Mouse (Mus musculus) B cell, adult (primary cell): ENCODE results near the gene Mrgbp. TPM values are rescaled to one million over a fixed set of nuclear protein-coding genes. Genes with fewer than 3 reads are reported as not detected.

Experiments
- total RNA-seq: library from RNA; stranded (reverse); gene quantifications from 4 replicates; pipeline ENCODE4 v1.2.4, GENCODE M21; 2023; ENCODE audit not compliant: inconsistent age

The Mrgbp gene
- total RNA-seq, result 50.9 to 60.1 TPM (median 55.3 TPM) in 4 replicates

GRCm38 (mm10) chr2:180581002-180581401 lies at the start of gene Mrgbp:
Gene Mrgbp, plus strand, starts transcription at chr2:180581304.

GRCm38 (mm10) chr2:180589123-180589831 lies 8.2 kb downstream of the Mrgbp start, which contains the start of gene Ogfr:
Gene Ogfr, plus strand, starts transcription at chr2:180589245.

GRCm38 (mm10) chr2:180597490-180597889 lies 16.4 kb downstream of the Mrgbp start, which contains the start of gene Col9a3:
Gene Col9a3, plus strand, starts transcription at chr2:180597790.

Other genes with a start within 250 kb of the Mrgbp start
- not detected in 4 replicates for gene Gata5, start 246.6 kb upstream of the Mrgbp start, total RNA-seq
- 26.9 to 32.1 TPM (median 30.1 TPM) in 4 replicates for gene Slco4a1, start 125.1 kb upstream of the Mrgbp start, total RNA-seq
- not detected in 4 replicates for gene Ntsr1, start 81.3 kb upstream of the Mrgbp start, total RNA-seq
- gene Ogfr, start 7.9 kb downstream of the Mrgbp start, total RNA-seq, result 93.1 to 113 TPM (median 102 TPM) in 4 replicates
- gene Col9a3, start 16.5 kb downstream of the Mrgbp start, total RNA-seq, result 1.1 to 2.8 TPM (median 2.0 TPM) in 4 replicates
- 0.35 to 0.36 TPM in 2 of 4 replicates, not detected in the others for gene Tcfl5, start 61.4 kb downstream of the Mrgbp start, total RNA-seq
- gene Dido1, start 128.7 kb downstream of the Mrgbp start, total RNA-seq, result 86.3 to 94.9 TPM (median 91.0 TPM) in 4 replicates
- 44.6 to 54.8 TPM (median 51.4 TPM) in 4 replicates for gene Gid8, start 128.8 kb downstream of the Mrgbp start, total RNA-seq
- 20.1 to 29.1 TPM (median 25.3 TPM) in 4 replicates for gene Slc17a9, start 144.0 kb downstream of the Mrgbp start, total RNA-seq
- gene Bhlhe23, start 195.6 kb downstream of the Mrgbp start, total RNA-seq, result not detected in 4 replicates